Mouse (Mus musculus): ENCODE measurements around the gene Tshz2. TPM values are rescaled to one million over a fixed set of nuclear protein-coding genes. Genes with fewer than 3 reads are reported as not detected.

Gene Tshz2
- polyA plus RNA-seq, 2 experiments: 0.43 to 1.5 TPM

DNA sequence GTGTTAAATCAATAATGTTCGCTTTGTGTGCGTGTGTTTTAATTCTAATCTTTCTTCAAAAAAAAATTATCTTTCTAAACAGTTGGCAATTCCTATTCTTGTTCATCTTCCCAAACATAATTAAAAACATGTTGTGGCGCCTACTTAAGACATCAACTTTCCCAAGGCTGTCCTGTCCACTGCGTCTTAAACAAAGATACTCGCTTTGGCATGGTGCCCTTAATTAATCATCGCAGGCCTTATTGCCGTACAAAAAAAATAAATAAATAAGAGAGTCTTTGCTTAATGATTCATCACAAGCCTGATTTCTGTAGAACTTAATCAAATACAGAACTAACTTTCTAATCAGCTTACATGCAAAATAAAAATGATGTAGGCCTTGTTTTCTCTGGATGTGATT lies 385.1 kb downstream of the Tshz2 start:
- no peaks in the 10 kb centered on the region for H3K9me3 ChIP-seq (ENCODE audit: control insufficient read depth, low read length)
- no peak for TF ChIP-seq EP300 (IDR thresholded peaks at IDR 0.05; ENCODE audit: low read depth)
- no peak for TF ChIP-seq CTCF (IDR thresholded peaks at IDR 0.05; ENCODE audit: low read depth)
- no peak overlapping the region for H3K9ac ChIP-seq (replicated peaks)
- no peak overlapping the region for H3K4me2 ChIP-seq (ENCODE audit: low read depth)
- no peak overlapping the region for H3K27ac ChIP-seq
- H3K36me3 ChIP-seq (replicated peaks; ENCODE audit: control insufficient read depth, insufficient read depth, low read depth): no peaks in the 10 kb centered on the region
- no peaks in the 10 kb centered on the region for H3K27me3 ChIP-seq (ENCODE audit: control insufficient read depth, insufficient read depth, low read length)
- no peak for ATAC-seq (ENCODE audit: insufficient read depth)
- 77% methylated on average over 7 of the region's 7 CpGs for WGBS (ENCODE audit: insufficient replicate concordance)
- H3K4me3 ChIP-seq (ENCODE audit: insufficient read depth in 1 of 2, low read depth in 2 of 2, low read length in 2 of 2): no peak overlapping the region
- no peak for DNase-seq (ENCODE audit: low read depth in 3 of 3, low spot score in 3 of 3)
- H3K4me1 ChIP-seq (replicated peaks; ENCODE audit: control insufficient read depth in 2 of 2, insufficient read depth in 2 of 2, low read length in 1 of 2): no peaks in the 10 kb centered on the region

DNA sequence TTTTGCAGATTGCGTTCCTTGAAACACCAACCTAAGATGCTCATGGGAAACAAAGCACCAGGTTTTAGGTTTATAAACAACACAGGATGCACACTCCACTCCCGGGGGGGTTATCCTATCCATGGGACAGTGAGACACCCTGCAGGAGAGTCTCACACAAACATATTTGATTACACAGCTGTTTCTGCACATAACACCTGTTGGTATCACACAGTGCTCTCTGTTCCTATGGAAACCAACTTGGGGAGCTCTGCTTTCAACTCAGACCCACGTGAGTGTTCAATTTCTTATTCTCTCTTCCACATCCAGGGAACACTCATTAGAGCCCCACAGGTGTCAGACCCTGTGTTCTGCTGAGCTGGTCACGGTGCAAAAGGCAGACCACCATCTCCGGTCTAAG lies 390.1 kb downstream of the Tshz2 start:
- TF ChIP-seq CTCF (IDR thresholded peaks at IDR 0.05; ENCODE audit: low read depth) (no peak), EP300 (IDR thresholded peaks at IDR 0.05; ENCODE audit: low read depth) (no peak)
- Histone ChIP-seq H3K9ac (replicated peaks) (no peak overlapping the region), H3K4me1 (replicated peaks; ENCODE audit: control insufficient read depth in 2 of 2, insufficient read depth in 2 of 2, low read length in 1 of 2) (no peaks in the 10 kb centered on the region), H3K27me3 (ENCODE audit: control insufficient read depth, insufficient read depth, low read length) (no peaks in the 10 kb centered on the region), H3K27ac (no peak overlapping the region), H3K9me3 (ENCODE audit: control insufficient read depth, low read length) (no peaks in the 10 kb centered on the region; the same call in 1 of the 2 replicates), H3K4me2 (ENCODE audit: low read depth) (no peak overlapping the region), H3K36me3 (replicated peaks; ENCODE audit: control insufficient read depth, insufficient read depth, low read depth) (no peaks in the 10 kb centered on the region), H3K4me3 (ENCODE audit: insufficient read depth in 1 of 2, low read depth in 2 of 2, low read length in 2 of 2) (no peak overlapping the region)
- WGBS (ENCODE audit: insufficient replicate concordance): 69% methylated on average over 5 of the region's 5 CpGs
- ATAC-seq (ENCODE audit: insufficient read depth) (no peak), DNase-seq (ENCODE audit: low read depth in 3 of 3, low spot score in 3 of 3) (no peak)

DNA sequence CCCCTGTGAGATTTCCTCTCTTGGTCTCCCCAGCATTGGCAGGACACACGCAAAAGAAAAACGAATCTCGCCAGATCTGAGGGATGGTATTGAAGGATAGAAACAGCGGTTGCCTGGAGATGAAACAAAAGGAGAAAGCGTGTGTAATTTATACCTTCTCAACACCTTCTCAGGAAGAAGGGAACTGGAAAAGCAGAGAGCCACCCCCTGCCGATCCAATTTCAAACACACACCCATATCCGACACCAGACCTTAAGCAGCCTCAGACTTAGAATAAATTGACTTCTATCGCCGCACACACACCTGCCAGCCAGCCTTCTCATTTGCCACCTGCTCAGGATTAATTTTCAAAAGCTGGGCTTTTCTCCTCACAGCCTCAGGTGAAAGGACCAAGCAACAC lies 390.9 kb downstream of the Tshz2 start:
- ATAC-seq (ENCODE audit: insufficient read depth): no peak
- no peak overlapping the region for H3K4me3 ChIP-seq (ENCODE audit: insufficient read depth in 1 of 2, low read depth in 2 of 2, low read length in 2 of 2)
- H3K4me2 ChIP-seq (ENCODE audit: low read depth): no peak overlapping the region
- no peak overlapping the region for H3K27ac ChIP-seq
- DNase-seq (ENCODE audit: low read depth in 3 of 3, low spot score in 3 of 3): no peak
- WGBS (ENCODE audit: insufficient replicate concordance): 63% methylated on average over 9 of the region's 9 CpGs
- no peaks in the 10 kb centered on the region for H3K4me1 ChIP-seq (replicated peaks; ENCODE audit: control insufficient read depth in 2 of 2, insufficient read depth in 2 of 2, low read length in 1 of 2)
- no peak for TF ChIP-seq CTCF (IDR thresholded peaks at IDR 0.05; ENCODE audit: low read depth)
- no peaks in the 10 kb centered on the region for H3K27me3 ChIP-seq (ENCODE audit: control insufficient read depth, insufficient read depth, low read length)
- no peaks in the 10 kb centered on the region; the same call in 1 of the 2 replicates for H3K9me3 ChIP-seq (ENCODE audit: control insufficient read depth, low read length)
- H3K36me3 ChIP-seq (replicated peaks; ENCODE audit: control insufficient read depth, insufficient read depth, low read depth): no peaks in the 10 kb centered on the region
- H3K9ac ChIP-seq (replicated peaks): no peak overlapping the region

DNA sequence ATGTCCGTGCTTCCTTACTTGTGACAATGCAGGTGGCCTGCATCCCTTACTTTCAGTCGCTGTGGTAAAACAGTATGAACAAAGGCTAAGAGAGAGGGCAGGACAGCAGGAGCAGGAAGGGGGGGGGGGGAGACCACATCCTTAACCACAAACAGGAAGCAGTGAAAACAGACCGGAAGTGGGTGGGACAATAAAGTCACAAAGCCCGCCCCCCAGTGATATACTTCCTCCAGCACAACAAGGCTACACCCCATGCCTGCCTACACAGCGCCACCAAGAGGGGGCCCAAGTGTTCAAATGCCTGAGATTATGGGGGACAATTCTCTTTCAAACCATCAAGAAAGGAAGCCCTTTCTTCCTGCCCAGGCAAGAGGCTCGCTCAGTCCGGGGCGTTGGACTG lies 392.1 kb downstream of the Tshz2 start:
- peaks cover 0 to 3% of the 10 kb centered on the region in 2 experiments; a peak in 2 of 4 replicates for H3K4me1 ChIP-seq (replicated peaks; ENCODE audit: control insufficient read depth in 2 of 2, insufficient read depth in 2 of 2, low read length in 1 of 2)
- TF ChIP-seq CTCF (IDR thresholded peaks at IDR 0.05; ENCODE audit: low read depth) (no peak), EP300 (IDR thresholded peaks at IDR 0.05; ENCODE audit: low read depth) (no peak)
- H3K36me3 ChIP-seq (replicated peaks; ENCODE audit: control insufficient read depth, insufficient read depth, low read depth): no peaks in the 10 kb centered on the region
- no peaks in the 10 kb centered on the region for H3K27me3 ChIP-seq (ENCODE audit: control insufficient read depth, insufficient read depth, low read length)
- H3K9ac ChIP-seq (replicated peaks): no peak overlapping the region
- no peak overlapping the region for H3K27ac ChIP-seq
- H3K4me3 ChIP-seq (ENCODE audit: insufficient read depth in 1 of 2, low read depth in 2 of 2, low read length in 2 of 2): no peak overlapping the region
- no peaks in the 10 kb centered on the region; the same call in 1 of the 2 replicates for H3K9me3 ChIP-seq (ENCODE audit: control insufficient read depth, low read length)
- ATAC-seq (ENCODE audit: insufficient read depth) (no peak), DNase-seq (ENCODE audit: low read depth in 3 of 3, low spot score in 3 of 3) (no peak)
- H3K4me2 ChIP-seq (ENCODE audit: low read depth): no peak overlapping the region
- 54% methylated on average over 8 of the region's 8 CpGs for WGBS (ENCODE audit: insufficient replicate concordance)

DNA sequence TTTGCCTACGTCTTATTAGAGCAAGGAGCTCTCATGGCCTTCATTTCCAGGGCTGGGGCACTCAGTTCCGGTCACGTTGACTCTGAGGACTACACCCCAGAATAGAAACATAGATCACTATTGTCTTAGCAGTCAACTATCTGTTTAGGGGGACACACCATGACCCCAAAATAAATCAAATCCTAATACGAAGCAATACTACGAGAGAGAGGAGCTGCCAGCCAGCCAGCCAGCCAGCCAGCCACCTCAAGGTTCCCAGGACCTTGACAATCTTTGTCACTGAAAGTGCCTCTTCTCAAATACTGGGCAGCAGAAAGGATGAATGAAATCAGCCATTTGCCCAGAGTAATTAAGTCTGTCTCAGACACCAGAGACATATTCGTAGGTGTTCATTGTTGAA lies 393.1 kb downstream of the Tshz2 start:
- Histone ChIP-seq H3K9ac (replicated peaks) (no peak overlapping the region), H3K27me3 (ENCODE audit: control insufficient read depth, insufficient read depth, low read length) (no peaks in the 10 kb centered on the region), H3K27ac (no peak overlapping the region), H3K4me3 (ENCODE audit: insufficient read depth in 1 of 2, low read depth in 2 of 2, low read length in 2 of 2) (no peak overlapping the region), H3K4me2 (ENCODE audit: low read depth) (no peak overlapping the region), H3K36me3 (replicated peaks; ENCODE audit: control insufficient read depth, insufficient read depth, low read depth) (no peaks in the 10 kb centered on the region), H3K4me1 (replicated peaks; ENCODE audit: control insufficient read depth in 2 of 2, insufficient read depth in 2 of 2, low read length in 1 of 2) (peaks cover 0 to 3% of the 10 kb centered on the region in 2 experiments; a peak in 2 of 4 replicates), H3K9me3 (ENCODE audit: control insufficient read depth, low read length) (no peaks in the 10 kb centered on the region; the same call in 1 of the 2 replicates)
- DNase-seq (ENCODE audit: low read depth in 3 of 3, low spot score in 3 of 3) (no peak), ATAC-seq (ENCODE audit: insufficient read depth) (no peak)
- TF ChIP-seq CTCF (IDR thresholded peaks at IDR 0.05; ENCODE audit: low read depth) (no peak), EP300 (IDR thresholded peaks at IDR 0.05; ENCODE audit: low read depth) (no peak)
- 79% methylated on average over 6 of the region's 6 CpGs for WGBS (ENCODE audit: insufficient replicate concordance)

Measured in liver, embryonic 14.5 days (tissue).